Mouse (Mus musculus) large intestine, adult 2 months (tissue): ENCODE measurements around the gene Evi5. TPM values are rescaled to one million over a fixed set of nuclear protein-coding genes. Genes with fewer than 3 reads are reported as not detected.
A peak's percentile ranks its signal among the peaks of the same experiment; 100 is the strongest.

Source experiments
- DNase-seq: peaks from one replicate; pipeline ENCODE4 v3.0.0-alpha.2; 2012; ENCODE audit warnings: low read depth, low spot score
- WGBS: fragments of 180-500 bp; shearing (Covaris S2); methylation state at CpG from one replicate; pipeline ENCODE4 v1.1.7; 2018; 5-methylcytosine and 5-hydroxymethylcytosine counted together
- polyA plus RNA-seq: library from polyadenylated mRNA; depleted of rRNA; stranded (reverse); fragments of >200 nt; gene quantifications from 2 replicates; pipeline ENCODE4 v1.2.3, GENCODE M21; 2012

The Evi5 gene
- polyA plus RNA-seq, 1 experiment = 4.5 TPM

GRCm38 (mm10) chr5:107764486-107764885 lies 110.4 kb downstream of the Evi5 start:
- no peak for DNase-seq
- WGBS = 74% methylated on average over 1 of the region's 1 CpGs

DNA sequence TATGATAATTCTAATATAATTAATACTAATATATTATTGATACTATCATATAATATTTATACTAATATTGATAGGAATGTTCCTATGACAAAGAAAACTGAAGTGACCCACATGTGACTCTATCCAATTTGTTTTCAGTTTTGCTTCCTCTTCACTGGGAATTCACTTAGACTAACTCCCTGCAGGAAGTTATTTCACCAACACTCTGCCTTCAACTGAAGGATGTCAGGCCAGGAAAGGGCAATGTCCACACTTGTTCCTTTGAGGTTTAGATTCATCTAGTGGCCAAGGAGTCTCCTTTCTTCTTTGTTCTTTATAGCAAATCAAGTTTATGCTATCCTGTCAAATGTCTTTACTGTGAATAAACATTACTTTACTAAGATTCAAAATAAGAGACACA lies 111.2 kb downstream of the Evi5 start:
- no peak for DNase-seq

DNA sequence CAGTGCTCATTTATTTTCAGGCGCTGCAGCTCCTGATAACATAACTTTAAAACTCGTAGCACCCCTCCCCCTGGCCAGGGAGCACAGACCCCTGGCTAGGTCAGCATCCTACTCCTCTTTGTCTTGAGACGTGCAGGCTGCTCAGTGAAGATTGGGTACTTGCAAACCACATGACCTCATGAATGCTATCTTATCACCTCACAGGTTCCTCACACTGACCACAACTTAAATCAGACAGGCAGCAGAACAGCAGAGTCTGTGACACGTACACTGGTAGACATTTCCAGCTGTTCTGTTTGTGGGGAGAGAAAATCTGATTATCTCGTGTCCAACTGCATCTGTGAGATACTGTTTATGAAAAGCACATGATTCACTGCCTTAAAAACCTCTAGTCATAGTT lies 115.8 kb downstream of the Evi5 start:
- DNase-seq = no peak
- whole genome bisulfite sequencing = 78% methylated on average over 5 of the region's 5 CpGs

DNA sequence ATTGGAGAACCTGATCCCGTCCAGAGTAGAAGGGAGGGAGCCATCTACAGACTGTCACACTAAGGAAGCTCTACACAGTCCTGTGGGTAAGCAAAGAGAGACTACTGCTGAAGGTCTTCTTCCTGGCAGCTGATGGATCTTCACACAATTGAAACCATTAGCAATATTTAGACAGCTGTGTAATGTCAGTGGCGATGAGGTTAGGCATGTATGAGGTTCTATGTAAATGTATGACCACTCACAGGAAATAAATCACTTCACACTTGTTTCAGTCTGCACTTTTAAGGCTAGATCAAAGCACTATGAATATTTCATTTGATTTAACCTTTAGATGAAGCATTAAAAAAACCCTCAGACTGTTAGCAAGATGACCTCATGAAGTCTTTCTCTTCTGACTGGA lies 118.8 kb downstream of the Evi5 start:
- 79% methylated on average over 2 of the region's 2 CpGs for WGBS
- no peak for DNase-seq

DNA sequence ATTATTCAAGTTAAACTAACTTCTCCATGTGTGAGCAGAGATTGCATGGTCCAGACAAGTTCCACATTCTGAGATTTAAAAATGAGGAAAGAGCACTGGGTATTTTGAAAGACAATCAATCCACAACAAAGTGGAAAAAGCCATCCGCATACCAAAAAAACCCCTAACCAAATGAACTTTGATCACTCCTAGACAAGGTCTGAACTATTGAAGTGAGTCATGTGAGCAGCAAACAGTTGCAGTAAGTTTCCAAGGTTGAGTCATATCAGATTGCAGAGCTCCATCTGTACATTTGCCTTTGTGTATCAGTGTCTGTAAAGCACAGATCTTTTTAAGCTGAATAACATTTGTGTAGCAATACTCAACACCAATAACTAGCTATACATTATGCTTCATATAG lies 120.2 kb downstream of the Evi5 start:
- WGBS = 72% methylated on average over 1 of the region's 1 CpGs

GRCm38 (mm10) chr5:107753656-107754055 lies 121.3 kb downstream of the Evi5 start:
- WGBS = 97% methylated on average over 7 of the region's 7 CpGs
- DNase-seq = no peak

More for the DNA sequence above, 120.2 kb downstream of the Evi5 start:
- no peak for DNase-seq

DNA sequence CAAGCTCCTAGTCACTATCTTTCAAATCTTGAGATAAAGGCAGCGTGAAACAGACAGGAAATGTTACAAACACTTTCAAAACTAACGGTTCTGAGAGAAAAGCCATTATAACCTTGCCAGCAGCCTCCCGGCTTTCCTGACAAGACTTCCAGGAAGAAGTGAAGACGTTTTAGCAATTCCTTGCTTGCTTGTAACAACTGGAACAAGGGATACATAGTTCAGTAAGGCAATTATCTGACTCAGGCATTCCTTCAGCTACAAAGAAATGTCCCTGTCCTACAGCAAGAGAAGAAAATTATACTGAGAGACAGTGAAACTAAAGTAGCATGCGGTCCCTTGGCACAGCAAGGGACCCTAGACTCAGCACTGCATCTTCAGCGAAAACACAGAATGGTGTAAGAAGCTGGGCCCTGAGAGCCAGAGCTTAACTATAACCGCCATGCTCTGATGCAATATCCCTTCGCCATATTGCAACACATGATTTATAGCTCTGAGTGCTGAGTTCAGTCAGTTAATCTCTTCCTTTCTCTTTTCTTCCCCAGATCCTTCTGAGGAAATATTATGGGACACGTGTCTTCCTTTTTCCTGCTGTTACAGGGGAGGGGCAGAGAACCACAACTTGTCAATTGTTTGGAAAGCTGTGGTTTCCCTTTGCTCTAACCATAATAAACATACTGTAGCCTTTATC lies 125.5 kb downstream of the Evi5 start:
- no peak for DNase-seq
- 56% methylated on average over 9 of the region's 9 CpGs for WGBS

GRCm38 (mm10) chr5:107739023-107739422 lies 135.9 kb downstream of the Evi5 start:
- DNase-seq = no peak
- WGBS = 84% methylated on average over 5 of the region's 5 CpGs

- WGBS = 71% methylated on average over 3 of the region's 3 CpGs
- no peak for DNase-seq
Measured at GRCm38 (mm10) chr5:107738296-107738695, 136.6 kb downstream of the Evi5 start.

- DNase-seq = no peak
- WGBS = 78% methylated on average over 5 of the region's 5 CpGs
Measured at GRCm38 (mm10) chr5:107736171-107736570, 138.7 kb downstream of the Evi5 start.

- no peak for DNase-seq
- WGBS = 30% methylated on average over 2 of the region's 2 CpGs
Measured at GRCm38 (mm10) chr5:107731844-107732243, 143.1 kb downstream of the Evi5 start.

DNA sequence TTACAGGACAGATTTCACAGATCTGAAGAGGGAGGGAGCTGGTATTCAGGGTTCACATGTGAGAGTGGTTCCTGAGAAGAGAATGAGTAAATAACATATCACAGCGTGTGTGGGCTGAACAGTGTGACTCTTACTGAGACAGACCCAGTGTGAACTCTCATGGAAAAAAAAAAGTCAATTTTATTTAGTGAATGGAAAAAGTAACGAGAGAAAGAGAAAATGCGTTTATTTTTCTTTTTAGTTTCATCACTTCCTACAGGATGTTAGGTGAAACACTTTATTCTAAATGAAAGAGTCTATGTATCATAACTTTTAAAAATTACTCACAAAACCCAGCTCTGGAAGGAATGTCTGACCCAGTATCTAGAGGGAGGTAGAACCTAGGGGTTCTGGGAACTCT lies 143.5 kb downstream of the Evi5 start:
- WGBS = 48% methylated on average over 3 of the region's 3 CpGs
- DNase-seq = no peak

- no peak for DNase-seq
- WGBS = 27% methylated on average over 12 of the region's 12 CpGs
Measured at GRCm38 (mm10) chr5:107727007-107727402, 147.9 kb downstream of the Evi5 start.

GRCm38 (mm10) chr5:107726281-107727006 lies 148.5 kb downstream of the Evi5 start:
- DNase-seq = no peak
- WGBS = 2% methylated on average over 57 of the region's 57 CpGs

DNA sequence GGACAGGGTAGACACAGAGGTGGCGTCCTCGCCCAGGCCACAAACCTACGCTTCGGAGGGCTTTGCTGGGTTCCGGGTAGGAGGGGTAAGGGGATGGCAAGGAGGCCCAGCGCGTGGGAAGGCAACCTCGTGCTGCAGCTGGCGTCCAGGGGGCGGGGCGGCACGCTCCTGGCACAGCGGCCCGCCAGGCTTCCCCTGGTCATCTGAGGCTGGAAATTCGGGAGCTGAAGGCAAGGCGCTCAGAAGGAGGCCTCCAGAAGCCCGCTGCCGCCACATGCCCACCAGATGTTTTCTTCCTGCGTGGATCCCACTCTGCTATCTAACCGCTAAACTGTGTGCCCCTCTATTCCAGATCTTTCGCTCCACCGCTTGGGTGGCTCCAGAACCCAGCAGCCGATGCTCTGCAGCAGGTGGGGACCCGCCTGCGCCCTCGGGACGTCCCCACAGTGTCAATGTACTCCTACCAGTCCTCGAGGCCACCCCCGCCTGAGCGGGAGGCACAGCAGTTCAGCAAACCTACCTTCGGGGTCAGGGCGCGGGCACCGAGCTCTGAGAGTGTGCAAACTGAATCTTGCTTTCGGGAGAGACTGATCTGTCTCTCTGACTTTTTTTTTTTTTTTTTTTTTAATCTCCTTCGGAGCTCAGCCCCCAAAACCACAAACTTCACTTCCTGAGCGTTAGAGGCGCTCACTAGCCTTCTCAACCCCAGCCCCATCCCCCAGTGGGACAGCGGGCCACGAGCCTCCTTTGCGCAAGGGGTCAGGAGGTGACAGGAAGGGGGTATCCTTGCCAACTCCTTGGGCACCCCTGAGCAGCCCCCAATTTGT lies 149.3 kb downstream of the Evi5 start, which contains the start of gene Gfi1:
Gfi1 (minus strand) TSS at position 602 of the 827 bp plus-strand sequence.
- DNase-seq = no peak
- 2% methylated on average over 41 of the region's 41 CpGs for WGBS

GRCm38 (mm10) chr5:107724661-107725434 lies 150.1 kb downstream of the Evi5 start:
- 2% methylated on average over 52 of the region's 52 CpGs for WGBS

GRCm38 (mm10) chr5:107723541-107724511 lies 151.1 kb downstream of the Evi5 start:
- peak; percentile 29 for DNase-seq
- 2% methylated on average over 49 of the region's 49 CpGs for WGBS

More at GRCm38 (mm10) chr5:107724661-107725434, 150.1 kb downstream of the Evi5 start:
- no peak for DNase-seq
